Mouse (Mus musculus) cerebellum, adult 2 months (tissue): ENCODE data around the gene Tmem209. TPM values are rescaled to one million over a fixed set of nuclear protein-coding genes. Genes with fewer than 3 reads are reported as not detected.

ENCODE experiments used
- DNase-seq, 2 experiments: peaks; one replicate each; pipeline ENCODE4 v3.0.0; 2021
- H3K27ac ChIP-seq: fragments of 200-500 bp; 2 replicates; pipeline ENCODE4 v1.5.1; 2012; ENCODE audit warnings: low read length, control low read depth, inconsistent platforms; ENCODE audit not compliant: insufficient read depth
- H3K27me3 ChIP-seq: fragments of 200-500 bp; 2 replicates; pipeline ENCODE4 v1.6.1; 2012; ENCODE audit warnings: inconsistent platforms, mild to moderate bottlenecking, low read length, moderate library complexity; ENCODE audit not compliant: control insufficient read depth, insufficient read depth
- H3K4me1 ChIP-seq: fragments of 200-500 bp; 2 replicates; pipeline ENCODE4 v1.6.1; 2011; ENCODE audit warnings: low read length; ENCODE audit not compliant: control insufficient read depth, insufficient read depth
- H3K4me3 ChIP-seq: fragments of 200-500 bp; replicated peaks from 2 replicates; pipeline ENCODE3; 2011; ENCODE audit warnings: mild to moderate bottlenecking, low read depth, low read length, control low read depth; ENCODE audit not compliant: insufficient read depth
- CTCF ChIP-seq: fragments of 200-500 bp; IDR thresholded peaks from 2 replicates; pipeline ENCODE4 v1.5.1; 2011; ENCODE audit warnings: low read depth, mild to moderate bottlenecking, control low read depth, low read length, moderate library complexity, borderline replicate concordance; ENCODE audit not compliant: insufficient read depth
- POLR2A ChIP-seq: fragments of 200-500 bp; IDR thresholded peaks from 2 replicates; pipeline ENCODE4 v1.6.1; 2011; ENCODE audit warnings: low read length, control low read depth, borderline replicate concordance; ENCODE audit not compliant: insufficient read depth
- WGBS: fragments of 180-500 bp; shearing (Covaris S2); methylation state at CpG from one replicate; pipeline ENCODE4 v1.1.7; 2018; 5-methylcytosine and 5-hydroxymethylcytosine counted together
- polyA plus RNA-seq: library from polyadenylated mRNA; depleted of rRNA; stranded (reverse); fragments of >200 nt; gene quantifications from 2 replicates; pipeline ENCODE4 v1.2.3, GENCODE M21; 2012; rRNA removed

The Tmem209 gene
- polyA plus RNA-seq, result 33.9 and 36.7 TPM in 2 replicates

DNA sequence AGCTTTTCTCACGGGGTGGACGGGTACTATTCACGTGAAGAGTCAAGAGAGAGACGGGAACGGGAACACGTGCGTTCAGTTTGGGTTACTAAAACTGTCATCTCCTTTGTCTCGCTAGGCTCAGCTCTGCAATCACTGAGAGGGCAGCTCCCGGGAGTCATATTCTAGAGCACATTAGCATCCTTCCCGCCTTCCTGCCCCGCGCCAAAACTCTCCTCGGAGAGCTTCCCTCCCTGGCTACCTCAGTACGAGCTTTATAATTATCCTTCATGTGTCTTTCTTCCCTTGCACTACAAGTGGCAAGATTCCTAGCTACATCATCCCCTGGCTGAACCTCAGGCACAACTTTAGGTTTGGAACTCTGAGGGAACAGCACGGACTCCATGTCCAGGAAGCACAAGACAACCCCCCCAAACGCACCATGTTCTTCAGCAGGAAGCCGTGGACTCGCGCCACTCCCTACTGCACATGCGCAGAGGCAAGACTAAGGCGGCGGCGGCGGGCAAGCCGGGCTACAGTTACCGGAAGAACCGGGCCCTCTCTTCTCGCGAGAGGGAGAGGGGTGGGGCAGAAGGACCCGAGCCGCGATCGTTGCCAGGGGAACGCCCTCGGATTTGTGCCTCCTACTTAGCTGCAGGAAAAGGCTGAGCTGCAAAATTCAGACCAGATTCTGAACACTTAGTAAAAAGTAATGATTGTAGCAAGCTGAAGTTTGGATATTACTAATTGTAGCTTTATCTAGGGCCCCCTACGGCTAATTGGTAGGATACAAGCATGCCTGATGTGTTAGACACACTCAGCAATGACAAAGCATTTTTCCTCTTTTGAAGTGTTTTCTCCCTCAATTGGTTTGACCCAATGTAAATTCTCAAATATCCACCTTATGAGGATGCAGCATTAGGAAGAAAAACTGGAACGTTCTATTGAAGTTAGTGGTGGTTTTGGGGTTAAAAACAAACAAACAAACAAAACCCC lies at the start of gene Tmem209, which contains the start of gene Ssmem1:
Gene Tmem209 (minus strand): TSS at position 519 of the 975 bp plus-strand sequence.
Gene Ssmem1 (plus strand): TSS at position 585 of the 975 bp plus-strand sequence.
- peak; percentile 99 for TF ChIP-seq POLR2A
- no peak for TF ChIP-seq CTCF

DNA sequence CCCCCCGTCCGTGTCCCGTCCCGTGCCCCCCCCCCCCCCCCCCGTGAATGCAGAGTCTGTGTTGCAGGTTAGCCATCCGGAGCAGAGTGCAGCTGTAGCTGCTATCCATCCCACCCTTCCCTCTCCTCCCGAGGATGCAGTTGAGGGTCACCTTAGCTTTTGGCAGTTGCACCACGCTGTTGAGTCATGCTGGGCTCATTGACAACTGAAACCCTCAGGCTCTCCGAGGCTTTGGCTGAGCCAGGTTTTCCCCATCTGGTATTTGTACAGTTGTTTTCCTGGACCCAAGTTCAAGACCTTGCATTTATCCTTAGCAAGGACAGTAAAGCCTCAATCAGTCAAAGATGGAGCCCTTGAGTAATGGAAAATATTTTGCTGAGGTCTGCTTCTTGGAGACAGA lies 46.5 kb upstream of the Tmem209 start:
- Histone ChIP-seq H3K4me3 (no peak overlapping the region), H3K4me1 (no peaks in the 10 kb centered on the region; the same call in 1 of the 2 replicates), H3K27me3 (no peaks in the 10 kb centered on the region), H3K27ac (no peak overlapping the region)
- TF ChIP-seq CTCF (no peak), POLR2A (no peak)
- WGBS, result 8% methylated on average over 5 of the region's 9 CpGs
- DNase-seq, result no peak

More for the DNA sequence above, at the start of gene Tmem209, which contains the start of gene Ssmem1:
- H3K27me3 ChIP-seq, result no peaks in the 10 kb centered on the region
- H3K27ac ChIP-seq, result peak within 1 kb of the TSS; percentile 79
- H3K4me1 ChIP-seq, result no peaks in the 10 kb centered on the region
- DNase-seq, result peak; percentile 98
- under 1% methylated on average over 37 of the region's 37 CpGs for WGBS
- peak within 1 kb of the TSS; percentile 90 for H3K4me3 ChIP-seq

DNA sequence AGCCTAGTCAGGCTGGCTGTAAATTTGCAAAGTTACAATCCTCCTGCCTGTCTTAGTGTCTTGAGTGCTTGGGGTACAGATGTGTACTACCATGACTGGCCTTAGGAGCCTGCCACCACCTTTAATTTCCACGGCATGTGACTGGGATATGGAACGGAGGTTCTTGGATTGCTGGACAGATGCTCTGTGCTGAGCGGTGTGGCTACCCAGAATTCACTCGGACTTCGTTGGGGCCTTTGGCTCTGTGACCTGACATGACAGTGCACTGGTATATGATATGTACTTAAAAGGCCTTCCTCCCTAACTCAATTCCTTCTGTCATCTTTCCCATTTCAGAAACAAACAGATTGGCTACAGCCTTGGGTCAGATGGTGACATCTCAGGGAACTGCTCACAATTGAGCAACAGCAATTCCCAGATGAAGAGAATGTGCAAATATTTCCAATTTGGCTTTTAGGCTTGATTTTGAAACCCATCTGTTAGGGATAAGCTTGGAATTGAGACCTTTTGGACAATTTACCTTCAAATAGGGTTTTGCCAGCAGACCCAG lies 45.1 kb upstream of the Tmem209 start:
- WGBS, result 43% methylated on average over 5 of the region's 5 CpGs
- Histone ChIP-seq H3K27me3 (no peaks in the 10 kb centered on the region), H3K4me3 (no peak overlapping the region), H3K27ac (no peak overlapping the region), H3K4me1 (no peaks in the 10 kb centered on the region; the same call in 1 of the 2 replicates)
- no peak for TF ChIP-seq POLR2A
- TF ChIP-seq CTCF, result no peak
- DNase-seq, result no peak

DNA sequence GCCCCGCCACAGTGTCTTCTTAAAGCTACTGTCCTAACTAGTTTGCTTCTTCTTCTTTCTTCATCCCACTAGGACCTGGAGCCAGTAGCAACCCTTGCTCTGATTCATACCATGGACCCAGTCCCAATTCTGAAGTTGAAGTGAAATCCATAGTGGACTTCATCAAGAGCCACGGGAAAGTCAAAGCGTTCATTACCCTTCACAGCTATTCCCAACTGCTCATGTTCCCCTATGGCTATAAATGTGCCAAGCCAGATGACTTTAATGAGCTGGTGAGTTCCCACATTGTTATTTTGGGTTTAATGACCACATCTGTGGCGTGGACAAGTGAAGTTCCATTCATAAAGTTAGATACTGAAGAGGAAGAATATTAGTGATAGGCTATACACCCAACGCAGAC lies 44.5 kb upstream of the Tmem209 start:
- no peak for TF ChIP-seq POLR2A
- no peak for TF ChIP-seq CTCF
- no peak overlapping the region for H3K27ac ChIP-seq
- H3K4me3 ChIP-seq, result no peak overlapping the region
- no peak for DNase-seq
- WGBS, result 89% methylated on average over 5 of the region's 5 CpGs
- no peaks in the 10 kb centered on the region for H3K27me3 ChIP-seq
- peaks cover 5% of the 10 kb centered on the region; the same call in 1 of the 2 replicates for H3K4me1 ChIP-seq

DNA sequence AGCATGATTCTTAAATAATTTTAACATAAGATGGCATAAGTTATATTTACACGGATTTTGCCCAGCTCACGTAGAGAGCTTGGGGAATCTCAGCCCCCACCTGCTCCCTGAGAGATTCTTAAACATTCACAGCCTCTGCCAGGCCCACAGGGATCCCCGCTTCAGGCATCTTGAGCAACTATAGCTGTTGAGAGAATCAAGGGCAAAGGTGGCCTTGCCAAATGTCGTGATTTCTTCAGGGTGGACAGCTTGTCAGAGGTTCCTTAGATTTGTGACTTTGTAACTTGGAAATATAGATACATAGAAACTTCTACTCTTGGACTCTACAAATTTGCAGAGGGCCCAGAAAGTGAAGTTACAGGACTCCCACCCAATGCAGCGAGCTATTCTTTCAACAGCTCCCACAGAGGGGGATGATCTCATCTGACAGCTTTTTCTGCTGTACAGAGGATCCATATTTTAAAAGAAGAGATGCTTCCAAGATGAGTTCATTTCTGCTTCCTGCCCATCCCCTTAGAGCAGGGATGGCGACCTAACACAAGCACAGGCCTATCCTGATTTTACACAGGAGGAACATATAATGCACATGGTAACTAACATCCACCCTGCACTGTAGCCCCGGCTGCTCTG lies 43.9 kb upstream of the Tmem209 start:
- Histone ChIP-seq H3K4me3 (no peak overlapping the region), H3K27me3 (no peaks in the 10 kb centered on the region), H3K4me1 (peaks cover 5% of the 10 kb centered on the region; the same call in 1 of the 2 replicates), H3K27ac (no peak overlapping the region)
- WGBS, result 91% methylated on average over 7 of the region's 7 CpGs
- TF ChIP-seq POLR2A, result no peak
- DNase-seq, result no peak

DNA sequence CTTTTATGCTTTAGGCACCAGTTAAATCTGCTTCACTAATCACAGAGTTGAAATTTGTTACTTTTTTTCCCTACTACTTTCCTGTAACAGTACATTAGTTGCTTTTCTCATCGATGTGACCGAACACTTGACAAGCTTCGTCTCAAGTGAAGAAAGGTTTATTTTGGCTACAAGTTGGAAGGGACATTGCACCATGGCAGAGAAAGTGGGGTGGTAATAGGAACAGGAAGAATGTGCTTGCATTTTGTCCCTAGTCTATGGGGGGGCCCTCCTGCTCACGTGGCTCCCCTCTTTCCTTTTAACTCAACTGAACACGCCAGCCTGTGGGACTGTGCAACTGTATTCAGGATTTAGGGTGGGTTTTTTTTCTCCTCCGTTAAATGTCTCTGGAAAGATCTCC lies 43.0 kb upstream of the Tmem209 start:
- H3K27ac ChIP-seq, result no peak overlapping the region
- 60% methylated on average over 6 of the region's 6 CpGs for WGBS
- no peak for TF ChIP-seq CTCF
- TF ChIP-seq POLR2A, result no peak

DNA sequence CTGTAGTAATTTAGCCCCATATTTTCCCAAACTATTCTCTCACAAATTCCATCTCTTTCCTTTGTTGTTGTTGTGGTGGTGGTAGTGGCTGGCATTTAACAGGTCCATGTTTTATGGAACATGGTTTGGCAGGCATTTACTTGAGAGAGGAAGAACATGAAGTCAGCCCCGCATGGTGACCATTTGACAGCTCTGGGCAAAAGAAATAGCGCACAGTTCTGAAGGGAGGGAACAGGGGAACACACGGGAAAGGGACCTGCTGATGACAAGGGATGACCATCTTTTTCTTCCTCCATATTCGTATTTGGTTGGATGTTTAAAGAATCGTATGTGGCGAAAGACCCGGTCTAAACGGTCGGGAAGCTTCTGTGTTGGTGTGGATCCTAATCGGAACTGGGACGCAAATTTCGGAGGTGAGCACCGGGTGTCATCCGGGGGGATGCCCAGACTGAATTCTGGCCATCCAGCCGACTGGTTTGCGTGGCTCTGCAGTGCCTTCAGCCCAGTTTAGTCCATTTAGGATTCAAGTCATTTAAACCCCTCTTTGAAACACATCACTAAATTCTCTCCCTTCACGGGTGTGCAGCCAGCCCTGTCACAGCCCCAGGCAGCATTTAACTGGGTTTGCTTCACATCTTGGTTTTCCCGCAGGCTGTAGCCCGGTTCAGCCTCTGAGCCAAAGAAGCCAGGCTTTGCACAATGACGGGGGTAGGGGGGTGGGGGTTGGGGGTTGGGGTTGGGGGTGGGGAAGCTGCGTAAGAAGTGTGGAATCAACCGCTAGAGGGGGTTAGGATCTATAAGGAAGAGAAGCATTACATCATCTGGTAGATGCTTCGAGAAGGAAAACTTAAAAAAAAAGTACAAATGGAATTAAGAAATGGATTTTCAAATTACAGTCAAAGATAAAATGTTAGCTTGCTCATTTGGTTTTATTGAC lies 42.3 kb upstream of the Tmem209 start:
- Histone ChIP-seq H3K27ac (peak overlapping the region; percentile 75), H3K4me3 (peak overlapping the region; percentile 72), H3K27me3 (no peaks in the 10 kb centered on the region), H3K4me1 (peaks cover 5% of the 10 kb centered on the region; the same call in 1 of the 2 replicates)
- TF ChIP-seq POLR2A, result no peak; the same call in 1 of the 2 replicates
- TF ChIP-seq CTCF, result no peak
- DNase-seq, result peak; percentile 45 to 61
- WGBS, result 4% methylated on average over 23 of the region's 23 CpGs

More for the DNA sequence above, 43.0 kb upstream of the Tmem209 start:
- Histone ChIP-seq H3K4me3 (no peak overlapping the region), H3K27me3 (no peaks in the 10 kb centered on the region), H3K4me1 (peaks cover 5% of the 10 kb centered on the region; the same call in 1 of the 2 replicates)
- DNase-seq, result no peak
